Mouse (Mus musculus) heart, adult 18-20 months (tissue): ENCODE data around the gene Cyp1a2. TPM values are rescaled to one million over a fixed set of nuclear protein-coding genes. Genes with fewer than 3 reads are reported as not detected.
"Not testable (repeated sequence)": the region's sequence is repeated elsewhere in the genome, so short reads cannot be mapped to it uniquely, and the experiment has no call there.

ENCODE experiments used
- DNase-seq, 2 experiments: peaks; one replicate each; pipeline ENCODE4 v3.0.0; 2021 to 2022; ENCODE audit warnings: mixed read lengths in 1 of 2
- long read RNA-seq, 2 experiments: library from polyadenylated mRNA; stranded (forward); transcript quantifications; one replicate each; pipeline ENCODE4 v2.0.0; 2021
- total RNA-seq, 2 experiments: library from RNA; stranded (reverse); gene quantifications; 2 replicates each; pipeline ENCODE4 v1.2.3; 2021

The Cyp1a2 gene
- total RNA-seq = not detected
- long read RNA-seq, experiment 1 = 0 reads
- long read RNA-seq, experiment 2 = 0 reads

DNA sequence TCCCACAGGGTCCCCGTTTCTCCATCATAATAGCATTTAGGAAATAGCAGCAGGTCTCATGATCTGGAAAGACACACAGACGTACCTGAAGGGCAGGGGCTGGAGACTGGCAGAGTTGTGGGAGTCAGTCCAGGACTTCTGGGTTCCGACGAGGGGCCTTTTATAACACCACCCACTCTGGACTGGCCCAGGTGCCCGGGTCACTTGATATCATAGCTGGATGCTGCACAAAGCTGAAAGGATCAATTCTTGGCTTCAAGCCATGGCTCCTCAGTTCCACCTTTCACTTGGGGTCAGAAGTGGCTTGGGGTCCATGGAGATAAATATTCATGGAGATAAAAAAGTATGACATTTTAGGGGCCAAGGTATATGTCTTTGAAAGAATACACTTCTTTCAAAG lies at the start of gene Cyp1a2:
Cyp1a2 (minus strand) TSS at position 184 of the 400 bp plus-strand sequence.
- no peak for DNase-seq

- no peak for DNase-seq
These were observed 44.8 kb upstream of the Cyp1a2 start for GRCm38 (mm10) chr9:57728312-57728711.

DNA sequence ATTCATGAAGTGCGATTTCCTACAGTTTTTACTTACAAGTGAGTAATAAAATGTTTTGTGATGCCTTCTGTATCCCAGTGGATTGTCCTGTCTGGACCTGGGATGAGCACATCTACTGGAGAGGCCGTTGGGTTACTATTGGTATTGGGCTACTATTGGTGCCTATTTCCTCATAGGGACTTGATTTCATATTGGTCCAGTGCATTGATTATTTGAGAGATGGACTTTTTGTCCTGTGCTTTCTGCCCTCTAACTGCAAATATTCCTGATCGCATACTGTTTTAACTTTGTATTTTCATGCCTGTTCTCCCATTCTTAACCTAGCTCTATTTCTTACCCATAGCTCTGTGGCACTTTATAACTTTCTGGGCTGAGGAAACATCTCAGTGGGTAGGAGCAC lies 41.2 kb upstream of the Cyp1a2 start:
- DNase-seq = no peak

GRCm38 (mm10) chr9:57723796-57724195 lies 40.3 kb upstream of the Cyp1a2 start:
- DNase-seq = no peak

- peak; percentile 87 to 93 for DNase-seq
These were observed 39.8 kb upstream of the Cyp1a2 start for GRCm38 (mm10) chr9:57723315-57723715.

DNA sequence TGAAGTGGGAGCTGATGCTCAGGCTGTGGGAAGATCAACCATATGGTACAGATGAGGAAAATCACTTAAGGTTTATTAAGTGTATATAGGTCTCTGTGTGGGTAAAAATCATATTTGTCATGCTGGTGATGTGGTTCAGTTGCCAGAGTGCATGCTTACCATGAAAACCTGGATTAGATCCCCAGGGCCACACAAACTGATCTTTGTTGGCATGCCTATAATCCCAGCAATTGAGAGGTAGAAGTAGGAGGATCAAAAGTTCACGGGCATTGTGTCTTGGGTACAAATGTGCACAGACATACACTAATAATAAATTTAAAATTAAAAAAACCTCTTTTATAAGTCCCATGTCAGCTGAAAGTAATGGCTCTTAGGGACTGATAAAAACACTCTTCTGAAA lies 38.9 kb upstream of the Cyp1a2 start:
- no peak for DNase-seq

GRCm38 (mm10) chr9:57720736-57721135 lies 37.2 kb upstream of the Cyp1a2 start:
- no peak for DNase-seq

DNA sequence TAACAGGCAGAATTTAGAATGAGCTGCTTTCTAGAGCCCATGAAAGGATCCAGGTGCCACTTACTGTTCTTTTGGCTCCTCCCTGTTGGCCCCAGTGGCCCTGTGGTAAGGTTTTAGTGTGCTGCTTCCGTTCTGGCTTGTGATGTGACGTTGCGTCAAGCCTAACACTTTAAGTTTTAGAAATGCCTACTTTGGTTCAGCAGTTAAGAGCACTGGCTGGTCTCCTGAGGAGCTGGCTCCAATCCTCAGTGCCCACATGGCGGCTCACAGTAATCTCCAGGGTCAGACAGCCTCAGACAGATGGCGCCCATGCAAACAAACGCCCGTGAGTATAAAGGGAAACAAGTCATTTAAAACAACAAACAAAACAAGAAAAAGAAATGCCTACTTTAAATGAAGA lies 34.9 kb upstream of the Cyp1a2 start:
- DNase-seq = no peak

DNA sequence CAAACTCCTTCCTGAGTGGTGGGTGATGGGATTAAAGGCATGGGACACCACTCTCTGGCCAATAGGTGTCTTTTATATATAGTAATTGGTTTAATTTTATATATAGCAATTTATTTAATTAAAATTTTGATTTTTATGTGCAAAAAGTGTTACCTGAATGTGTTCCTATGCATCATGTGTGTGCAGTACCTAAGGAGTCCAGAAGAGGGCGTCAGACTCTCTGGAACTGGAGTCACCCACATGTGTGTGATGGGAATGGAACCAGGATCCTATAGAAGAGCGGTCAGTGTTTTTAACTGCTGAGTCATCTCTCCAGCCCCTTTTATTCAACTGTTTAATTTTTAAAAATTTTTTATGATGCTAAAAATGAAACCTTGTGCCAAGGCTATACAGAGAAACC lies 28.7 kb upstream of the Cyp1a2 start:
- no peak for DNase-seq

DNA sequence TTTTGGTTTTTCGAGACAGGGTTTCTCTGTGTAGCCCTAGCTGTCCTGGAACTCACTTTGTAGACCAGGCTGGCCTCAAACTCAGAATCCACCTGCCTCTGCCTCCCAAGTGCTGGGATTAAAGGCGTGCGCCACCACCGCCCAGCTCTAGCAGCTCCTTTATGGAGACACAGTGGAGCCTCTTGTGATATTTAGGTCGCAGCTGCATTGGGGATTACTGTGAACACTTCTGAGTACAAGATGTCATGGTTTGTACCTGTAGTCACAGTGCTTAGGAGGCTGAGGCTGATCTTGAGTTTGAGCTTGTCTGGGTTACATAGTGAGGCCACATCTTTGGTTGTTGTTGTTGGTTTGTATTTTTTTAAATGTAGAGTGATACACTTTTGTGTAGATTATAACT lies 26.7 kb upstream of the Cyp1a2 start:
- not testable (repeated sequence) for DNase-seq

GRCm38 (mm10) chr9:57708720-57709274 lies 25.3 kb upstream of the Cyp1a2 start:
- DNase-seq = peak in 1 of 2 experiments; percentile 14

- DNase-seq = peak; percentile 90 to 95
These were observed 24.7 kb upstream of the Cyp1a2 start, which contains the start of gene Edc3 for GRCm38 (mm10) chr9:57708068-57708719. Edc3 (plus strand) TSS chr9:57708540.

GRCm38 (mm10) chr9:57706496-57706895 lies 23.0 kb upstream of the Cyp1a2 start:
- DNase-seq = no peak

GRCm38 (mm10) chr9:57698466-57699150 lies 15.1 kb upstream of the Cyp1a2 start:
- DNase-seq = no peak

DNA sequence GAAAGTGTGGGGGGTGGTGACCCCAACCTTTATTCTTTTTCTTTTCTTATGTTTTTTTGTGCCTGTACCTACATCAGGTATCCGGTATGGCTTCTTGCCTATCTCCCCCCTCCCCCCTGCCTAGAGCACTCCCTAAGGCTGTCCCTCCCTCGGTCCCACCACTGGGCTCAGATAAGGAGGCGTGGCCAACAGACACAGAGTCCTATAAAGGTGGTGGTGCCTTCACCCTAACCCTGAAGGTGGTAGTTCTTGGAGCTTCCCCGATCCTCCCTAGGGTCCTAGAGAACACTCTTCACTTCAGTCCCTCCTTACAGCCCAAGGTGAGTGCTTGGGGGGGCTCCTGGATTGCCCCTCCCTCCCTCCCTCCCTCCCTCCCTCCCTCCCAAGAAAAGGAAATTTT lies 13.9 kb upstream of the Cyp1a2 start:
- no peak for DNase-seq

DNA sequence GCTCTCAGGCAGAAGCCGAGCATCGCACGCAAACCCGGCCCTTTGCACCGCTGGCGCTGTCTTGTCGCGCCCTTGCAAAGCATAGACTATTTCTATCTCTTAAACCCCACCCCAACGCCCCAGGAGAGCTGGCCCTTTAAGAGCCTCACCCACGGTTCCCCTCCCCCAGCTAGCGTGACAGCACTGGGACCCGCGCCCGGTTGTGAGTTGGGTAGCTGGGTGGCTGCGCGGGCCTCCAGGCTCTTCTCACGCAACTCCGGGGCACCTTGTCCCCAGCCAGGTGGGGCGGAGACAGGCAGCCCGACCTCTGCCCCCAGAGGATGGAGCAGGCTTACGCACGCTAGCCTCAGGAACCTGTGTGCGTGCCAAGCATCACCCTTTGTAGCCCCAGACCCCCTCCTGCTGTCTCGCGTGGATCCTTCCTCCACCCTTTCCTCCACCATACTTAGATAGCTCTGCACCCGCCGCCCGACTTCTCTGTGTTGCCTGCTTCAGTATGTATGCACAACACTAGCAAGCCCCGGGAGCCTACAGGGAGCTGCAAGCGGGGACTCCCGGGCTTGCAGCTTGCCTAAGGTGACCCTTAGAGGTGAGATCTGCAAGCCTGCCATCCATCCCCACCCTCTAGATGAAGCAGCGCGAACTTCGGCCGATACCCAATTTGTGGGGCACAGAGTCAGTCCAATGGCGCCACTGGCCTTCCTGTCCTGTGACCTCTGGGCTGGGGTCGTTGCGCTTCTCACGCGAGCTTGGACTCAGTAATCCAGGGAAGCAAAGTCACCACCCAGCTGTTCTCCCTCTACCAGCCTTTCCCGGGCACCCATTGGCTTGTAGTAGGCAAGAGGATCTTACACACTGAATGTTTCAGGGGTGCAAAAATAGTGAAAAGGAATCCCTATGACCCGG lies 13.1 kb upstream of the Cyp1a2 start:
- peak; percentile 56 to 65 for DNase-seq

- peak in 1 of 2 experiments; percentile 28 for DNase-seq
These were observed 10.6 kb upstream of the Cyp1a2 start for GRCm38 (mm10) chr9:57694108-57694507.

- DNase-seq = no peak
These were observed 5.1 kb upstream of the Cyp1a2 start for GRCm38 (mm10) chr9:57688606-57689005.

DNA sequence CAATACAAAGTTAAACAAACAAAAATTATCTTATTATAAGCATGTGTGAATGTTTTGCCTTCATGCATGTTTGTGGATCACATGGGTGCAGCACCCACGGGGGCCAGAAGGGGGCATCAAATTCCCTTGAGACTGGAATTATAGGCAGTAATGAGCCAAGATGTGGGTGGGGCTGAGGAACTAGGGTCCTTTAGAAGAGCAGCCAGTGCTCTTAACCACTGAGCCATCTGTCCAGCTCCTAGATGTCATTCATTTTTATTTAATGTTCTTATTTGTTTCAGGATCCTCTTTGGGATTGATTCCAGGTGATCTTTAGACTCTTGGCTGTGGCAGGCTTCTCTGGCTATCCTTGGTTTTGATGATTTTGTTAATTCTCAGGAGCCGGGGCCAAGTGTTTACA lies 4.7 kb upstream of the Cyp1a2 start:
- no peak for DNase-seq

DNA sequence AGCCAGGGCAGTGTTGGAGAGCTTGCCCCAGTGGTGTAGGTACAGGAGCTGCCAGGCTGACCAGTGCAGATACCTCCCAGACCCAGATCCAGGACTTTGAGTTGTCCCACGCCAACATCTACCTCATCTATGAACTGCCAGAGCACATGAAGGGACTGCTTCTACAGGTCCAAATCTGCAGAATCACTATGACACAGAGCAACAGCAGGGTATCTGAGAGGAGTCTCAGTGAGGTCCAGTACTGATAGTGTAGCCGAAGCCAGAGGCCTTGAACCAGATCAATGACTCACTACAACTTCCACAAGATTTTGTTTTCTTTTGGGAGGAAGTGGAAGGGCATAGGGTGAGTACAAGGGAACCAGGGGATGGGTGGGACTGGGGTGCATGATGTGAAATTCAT lies 4.2 kb upstream of the Cyp1a2 start, which contains the start of gene Cyp1a1:
Cyp1a1 (plus strand) TSS at position 178 of the 400 bp plus-strand sequence.
- DNase-seq = no peak

DNA sequence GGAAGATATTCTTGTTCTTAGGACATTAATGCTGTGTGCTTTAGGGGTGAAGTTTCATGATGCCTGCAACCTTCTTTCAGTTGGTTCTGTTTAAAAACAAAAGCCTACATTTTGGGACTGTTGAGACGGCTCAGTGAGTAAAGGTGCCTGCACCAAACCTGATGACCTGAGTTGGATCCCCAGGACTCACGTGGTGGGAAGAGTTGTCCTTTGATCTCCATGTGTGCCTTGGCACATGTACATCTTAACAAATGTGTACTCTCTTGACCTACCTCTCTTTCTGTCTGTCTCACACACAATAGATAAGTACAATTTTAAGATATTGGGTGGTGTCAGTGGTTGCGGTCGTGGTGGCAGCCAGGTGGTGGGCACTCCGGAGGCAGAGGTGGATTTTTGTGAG lies 2.5 kb upstream of the Cyp1a2 start:
- DNase-seq = no peak

- DNase-seq = no peak
These were observed 2.1 kb downstream of the Cyp1a2 start for GRCm38 (mm10) chr9:57681411-57681810.
